Mouse (Mus musculus) hindbrain, embryonic 12.5 days (tissue): ENCODE data around the gene Magi2. TPM values are rescaled to one million over a fixed set of nuclear protein-coding genes. Genes with fewer than 3 reads are reported as not detected.

Source experiments
- ATAC-seq: fragments of 200-750 bp; cut with Nextera tagmentation; 2 replicates; pipeline ENCODE4 v1.8.0; 2017; ENCODE audit warnings: moderate TSS enrichment; ENCODE audit not compliant: low FRiP score
- H3K27ac ChIP-seq: fragments of 300-500 bp; sonication (generic); 2 replicates; pipeline ENCODE4 v1.5.1; 2016; ENCODE audit warnings: mild to moderate bottlenecking
- H3K27me3 ChIP-seq: fragments of 300-500 bp; sonication (generic); 2 replicates; pipeline ENCODE4 v1.6.1; 2016; ENCODE audit warnings: mild to moderate bottlenecking
- H3K36me3 ChIP-seq: fragments of 300-500 bp; sonication (generic); 2 replicates; pipeline ENCODE4 v1.6.1; 2016; ENCODE audit warnings: mild to moderate bottlenecking
- H3K4me1 ChIP-seq: fragments of 300-500 bp; sonication (generic); 2 replicates; pipeline ENCODE4 v1.6.1; 2016
- H3K4me2 ChIP-seq: fragments of 300-500 bp; sonication (generic); replicated peaks from 2 replicates; pipeline ENCODE4 v1.6.1; 2016; ENCODE audit warnings: mild to moderate bottlenecking
- H3K4me3 ChIP-seq: fragments of 300-500 bp; sonication (generic); 2 replicates; pipeline ENCODE4 v1.5.1; 2016; ENCODE audit warnings: mild to moderate bottlenecking
- H3K9ac ChIP-seq: fragments of 300-500 bp; sonication (generic); 2 replicates; pipeline ENCODE4 v1.6.1; 2016; ENCODE audit warnings: mild to moderate bottlenecking, moderate library complexity
- H3K9me3 ChIP-seq: fragments of 300-500 bp; sonication (generic); replicated peaks from 2 replicates; pipeline ENCODE4 v1.6.1; 2016; ENCODE audit warnings: mild to moderate bottlenecking
- WGBS: fragments of 180-500 bp; shearing (Covaris S2); methylation state at CpG from one replicate; pipeline ENCODE4 v1.1.7; 2016; 5-methylcytosine and 5-hydroxymethylcytosine counted together
- polyA plus RNA-seq: library from polyadenylated mRNA; unstranded; fragments of >200 nt; fragmentation: Nextera tagmentation; extraction: Ambion mirVana; gene quantifications from 2 replicates; pipeline ENCODE4 v1.2.1, GENCODE M21; 2016

Gene Magi2
- polyA plus RNA-seq, 1 experiment from 2014 or later: 18.5 TPM

- ATAC-seq: no peak
- Histone ChIP-seq H3K4me3 (no peak overlapping the region), H3K27ac (no peak overlapping the region), H3K4me2 (no peak overlapping the region), H3K4me1 (peaks cover 4% of the 10 kb centered on the region; the same call in 1 of the 2 replicates), H3K9ac (no peak overlapping the region), H3K36me3 (no peaks in the 10 kb centered on the region), H3K27me3 (no peaks in the 10 kb centered on the region), H3K9me3 (no peaks in the 10 kb centered on the region)
Measured at GRCm38 (mm10) chr5:19785320-19785719, 558.5 kb downstream of the Magi2 start.

GRCm38 (mm10) chr5:19787522-19788144 is 560.8 kb downstream of the Magi2 start:
- Histone ChIP-seq H3K36me3 (no peaks in the 10 kb centered on the region), H3K4me2 (no peak overlapping the region), H3K9ac (no peak overlapping the region), H3K4me3 (no peak overlapping the region), H3K4me1 (peaks cover 4% of the 10 kb centered on the region; the same call in 1 of the 2 replicates), H3K9me3 (0 out of 2 replicates have a peak, but pooled peaks cover 4% of the 10 kb centered on the region), H3K27me3 (no peaks in the 10 kb centered on the region), H3K27ac (no peak overlapping the region)
- no peak for ATAC-seq
- WGBS: 31% methylated on average over 5 of the region's 5 CpGs

- H3K9me3 ChIP-seq: no peaks in the 10 kb centered on the region
- WGBS: 86% methylated on average over 5 of the region's 5 CpGs
- no peaks in the 10 kb centered on the region for H3K4me1 ChIP-seq
- H3K27ac ChIP-seq: no peak overlapping the region
- ATAC-seq: no peak
- no peak overlapping the region for H3K4me3 ChIP-seq
- H3K27me3 ChIP-seq: no peaks in the 10 kb centered on the region
- H3K9ac ChIP-seq: no peak overlapping the region
- no peaks in the 10 kb centered on the region for H3K36me3 ChIP-seq
- no peak overlapping the region for H3K4me2 ChIP-seq
Measured at GRCm38 (mm10) chr5:19803052-19803769, 576.4 kb downstream of the Magi2 start.

GRCm38 (mm10) chr5:19822502-19822901 is 595.7 kb downstream of the Magi2 start:
- no peak for ATAC-seq
- H3K4me3 ChIP-seq: no peak overlapping the region
- WGBS: 86% methylated on average over 2 of the region's 2 CpGs

GRCm38 (mm10) chr5:19825943-19826342 is 599.1 kb downstream of the Magi2 start:
- no peaks in the 10 kb centered on the region for H3K4me1 ChIP-seq
- no peak overlapping the region for H3K4me3 ChIP-seq
- H3K9me3 ChIP-seq: no peaks in the 10 kb centered on the region
- H3K4me2 ChIP-seq: no peak overlapping the region
- no peak overlapping the region for H3K9ac ChIP-seq
- H3K27me3 ChIP-seq: no peaks in the 10 kb centered on the region
- H3K36me3 ChIP-seq: no peaks in the 10 kb centered on the region
- WGBS: 80% methylated on average over 2 of the region's 2 CpGs
- H3K27ac ChIP-seq: no peak overlapping the region
- ATAC-seq: no peak

More at GRCm38 (mm10) chr5:19822502-19822901, 595.7 kb downstream of the Magi2 start:
- Histone ChIP-seq H3K36me3 (no peaks in the 10 kb centered on the region), H3K27ac (no peak overlapping the region), H3K9ac (no peak overlapping the region), H3K9me3 (no peaks in the 10 kb centered on the region), H3K4me2 (no peak overlapping the region), H3K4me1 (no peaks in the 10 kb centered on the region), H3K27me3 (no peaks in the 10 kb centered on the region)

GRCm38 (mm10) chr5:19829341-19829740 is 602.5 kb downstream of the Magi2 start:
- no peak for ATAC-seq
- no peak overlapping the region for H3K9ac ChIP-seq
- H3K27me3 ChIP-seq: no peaks in the 10 kb centered on the region
- 81% methylated on average over 2 of the region's 2 CpGs for WGBS
- H3K4me3 ChIP-seq: no peak overlapping the region
- H3K27ac ChIP-seq: no peak overlapping the region
- H3K9me3 ChIP-seq: no peaks in the 10 kb centered on the region
- no peak overlapping the region for H3K4me2 ChIP-seq
- H3K36me3 ChIP-seq: no peaks in the 10 kb centered on the region
- H3K4me1 ChIP-seq: no peaks in the 10 kb centered on the region

GRCm38 (mm10) chr5:19862854-19863253 is 636.0 kb downstream of the Magi2 start:
- Histone ChIP-seq H3K27me3 (no peaks in the 10 kb centered on the region), H3K4me2 (no peak overlapping the region), H3K9ac (no peak overlapping the region), H3K9me3 (no peaks in the 10 kb centered on the region), H3K36me3 (no peaks in the 10 kb centered on the region), H3K4me3 (no peak overlapping the region), H3K4me1 (no peaks in the 10 kb centered on the region), H3K27ac (no peak overlapping the region)
- 80% methylated on average over 2 of the region's 2 CpGs for WGBS
- no peak for ATAC-seq

GRCm38 (mm10) chr5:19870406-19870805 is 643.6 kb downstream of the Magi2 start:
- no peaks in the 10 kb centered on the region for H3K4me1 ChIP-seq
- no peaks in the 10 kb centered on the region for H3K27me3 ChIP-seq
- H3K9me3 ChIP-seq: no peaks in the 10 kb centered on the region
- 89% methylated on average over 4 of the region's 4 CpGs for WGBS
- no peak overlapping the region for H3K27ac ChIP-seq
- no peak overlapping the region for H3K4me3 ChIP-seq
- H3K36me3 ChIP-seq: no peaks in the 10 kb centered on the region
- no peak for ATAC-seq
- no peak overlapping the region for H3K4me2 ChIP-seq
- no peak overlapping the region for H3K9ac ChIP-seq

- Histone ChIP-seq H3K9me3 (no peaks in the 10 kb centered on the region), H3K27me3 (no peaks in the 10 kb centered on the region), H3K4me3 (no peak overlapping the region), H3K4me2 (no peak overlapping the region), H3K9ac (no peak overlapping the region), H3K4me1 (no peaks in the 10 kb centered on the region), H3K27ac (no peak overlapping the region), H3K36me3 (no peaks in the 10 kb centered on the region)
- no peak for ATAC-seq
- WGBS: 88% methylated on average over 3 of the region's 3 CpGs
Measured at GRCm38 (mm10) chr5:19891693-19892092, 664.9 kb downstream of the Magi2 start.

- no peaks in the 10 kb centered on the region for H3K4me1 ChIP-seq
- ATAC-seq: no peak
- H3K9ac ChIP-seq: no peak overlapping the region
- H3K4me2 ChIP-seq: no peak overlapping the region
- H3K4me3 ChIP-seq: no peak overlapping the region
- no peaks in the 10 kb centered on the region for H3K36me3 ChIP-seq
- H3K27me3 ChIP-seq: no peaks in the 10 kb centered on the region
- WGBS: 82% methylated on average over 6 of the region's 6 CpGs
- no peaks in the 10 kb centered on the region for H3K9me3 ChIP-seq
- H3K27ac ChIP-seq: no peak overlapping the region
Measured at GRCm38 (mm10) chr5:19895893-19896292, 669.1 kb downstream of the Magi2 start.

- no peak for ATAC-seq
- no peak overlapping the region for H3K27ac ChIP-seq
- WGBS: 83% methylated on average over 8 of the region's 8 CpGs
- no peaks in the 10 kb centered on the region for H3K27me3 ChIP-seq
- H3K9ac ChIP-seq: no peak overlapping the region
- H3K4me3 ChIP-seq: no peak overlapping the region
- H3K9me3 ChIP-seq: no peaks in the 10 kb centered on the region
- no peak overlapping the region for H3K4me2 ChIP-seq
- H3K36me3 ChIP-seq: no peaks in the 10 kb centered on the region
- H3K4me1 ChIP-seq: no peaks in the 10 kb centered on the region
Measured at GRCm38 (mm10) chr5:19901625-19902024, 674.8 kb downstream of the Magi2 start.

GRCm38 (mm10) chr5:19906636-19907035 is 679.8 kb downstream of the Magi2 start:
- no peak overlapping the region for H3K4me2 ChIP-seq
- no peaks in the 10 kb centered on the region for H3K36me3 ChIP-seq
- H3K4me1 ChIP-seq: peaks cover 18% of the 10 kb centered on the region
- H3K9me3 ChIP-seq: no peaks in the 10 kb centered on the region
- H3K27ac ChIP-seq: no peak overlapping the region
- no peak overlapping the region for H3K9ac ChIP-seq
- no peak overlapping the region for H3K4me3 ChIP-seq
- H3K27me3 ChIP-seq: peaks cover 3% of the 10 kb centered on the region; the same call in 1 of the 2 replicates
- 73% methylated on average over 4 of the region's 4 CpGs for WGBS
- no peak for ATAC-seq
